Mouse (Mus musculus): ENCODE data around the gene Mcm3ap.

Gene Mcm3ap

DNA sequence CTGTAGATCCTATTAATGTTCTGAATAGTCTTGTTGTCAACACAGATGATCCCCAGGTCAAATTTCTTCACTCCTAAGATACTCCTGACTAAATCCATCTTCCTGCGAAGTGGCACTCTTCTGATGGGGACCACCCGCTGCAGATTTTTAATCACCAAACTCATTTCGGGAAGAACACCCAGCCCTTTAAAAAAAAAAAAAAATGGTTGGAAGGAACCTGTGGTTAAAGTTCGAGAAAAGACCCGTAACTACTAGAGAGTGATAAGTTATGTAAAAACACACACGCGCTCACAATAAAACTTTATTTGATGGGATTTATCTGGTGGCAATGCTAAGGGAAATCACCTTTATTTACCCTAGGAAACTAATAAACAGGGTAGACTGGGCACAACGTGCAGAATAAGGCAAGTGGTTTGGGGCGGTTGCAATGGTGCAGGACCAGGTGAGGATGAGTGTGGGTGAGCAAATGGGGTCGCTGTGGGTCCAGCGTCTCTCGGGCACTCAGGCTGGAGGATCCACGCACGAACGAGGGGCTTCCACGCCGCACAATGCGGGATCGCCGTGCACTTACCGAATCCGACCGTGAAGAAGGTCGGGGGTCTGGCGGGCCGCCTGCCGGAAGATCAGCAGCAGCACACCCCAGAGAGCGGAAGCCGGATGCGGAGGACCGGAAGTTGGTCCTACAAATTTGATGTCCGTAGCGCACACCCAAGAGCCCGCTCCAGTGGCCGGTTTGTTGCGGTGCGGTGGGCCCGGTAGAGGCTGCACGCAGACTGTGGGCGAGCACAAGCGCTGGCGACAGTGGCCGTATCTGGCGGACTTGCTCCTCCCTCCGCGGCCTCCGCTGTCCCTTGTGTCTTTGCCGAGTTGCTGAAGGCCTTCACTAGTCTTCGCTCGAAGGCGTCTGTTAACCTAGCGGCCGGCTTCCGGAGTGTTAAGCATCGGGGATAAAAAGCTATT is at the start of gene Mcm3ap, which contains the start of gene Ybey:
Gene Mcm3ap, plus strand, starts transcription at position 725 of the 960 bp plus-strand sequence.
Gene Ybey, minus strand, starts transcription at position 912 of the 960 bp plus-strand sequence.
- peak; percentile 81 to 91 for DNase-seq

DNA sequence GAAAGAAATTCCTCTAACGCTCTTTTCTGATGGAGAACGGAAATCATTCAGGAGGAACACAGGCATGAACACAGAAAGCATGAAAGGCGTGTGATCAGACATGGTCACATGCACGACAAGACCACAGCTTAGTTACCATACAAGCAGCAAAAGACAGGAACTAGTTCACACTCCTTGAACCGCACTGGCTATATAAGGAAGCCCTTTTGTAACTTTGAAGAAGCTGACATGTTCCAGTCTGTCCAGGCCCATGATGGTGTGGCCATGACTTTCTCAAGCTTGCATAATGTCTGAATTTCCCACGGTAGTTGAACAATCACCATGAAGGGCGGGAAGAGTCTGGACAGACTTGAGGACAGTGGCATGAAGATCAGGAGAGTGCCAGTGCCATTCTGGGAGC is 43.1 kb upstream of the Mcm3ap start:
- DNase-seq: no peak

- no peak for DNase-seq
Measured at GRCm38 (mm10) chr10:76433925-76434324, 34.8 kb upstream of the Mcm3ap start.

- DNase-seq: no peak
Measured at GRCm38 (mm10) chr10:76439107-76439890, 29.4 kb upstream of the Mcm3ap start.

DNA sequence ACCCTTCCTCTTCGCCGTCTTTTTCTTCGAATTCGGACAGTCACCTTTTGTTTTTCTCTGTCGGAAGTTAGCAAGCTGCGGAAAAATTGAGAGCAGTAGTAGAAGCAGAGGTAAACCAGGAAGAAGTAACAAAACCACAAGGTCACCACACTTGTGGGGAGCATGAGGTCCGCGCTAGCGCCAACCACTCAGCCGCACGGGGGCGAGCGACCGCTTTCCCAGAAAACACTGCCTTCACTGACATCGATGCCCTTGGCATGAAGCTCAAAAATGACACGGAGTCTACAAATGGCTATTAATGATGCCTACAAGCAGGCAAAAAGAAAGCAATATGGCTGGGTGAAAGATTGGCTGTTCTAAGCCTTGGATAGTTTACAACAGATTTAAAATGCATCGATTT is 28.4 kb upstream of the Mcm3ap start, which contains the start of gene AC141477.1:
Gene AC141477.1, minus strand, starts transcription at position 164 of the 400 bp plus-strand sequence.
- no peak for DNase-seq

- peak; percentile 96 to 99 for DNase-seq
Measured at GRCm38 (mm10) chr10:76442178-76443088, 26.3 kb upstream of the Mcm3ap start, which contains the start of gene Pcnt. TSS of gene Pcnt (minus strand) at chr10:76442786.

GRCm38 (mm10) chr10:76445996-76446681 is 22.6 kb upstream of the Mcm3ap start:
- DNase-seq: no peak

- no peak for DNase-seq
Measured at GRCm38 (mm10) chr10:76447406-76448229, 21.1 kb upstream of the Mcm3ap start.

GRCm38 (mm10) chr10:76448851-76449250 is 19.9 kb upstream of the Mcm3ap start, which contains the start of gene 2610028H24Rik:
TSS of gene 2610028H24Rik (plus strand) at chr10:76449081.
- no peak for DNase-seq

GRCm38 (mm10) chr10:76455289-76455688 is 13.4 kb upstream of the Mcm3ap start:
- peak; percentile 51 to 53 for DNase-seq

- DNase-seq: no peak
Measured at GRCm38 (mm10) chr10:76461255-76461654, 7.5 kb upstream of the Mcm3ap start.

DNA sequence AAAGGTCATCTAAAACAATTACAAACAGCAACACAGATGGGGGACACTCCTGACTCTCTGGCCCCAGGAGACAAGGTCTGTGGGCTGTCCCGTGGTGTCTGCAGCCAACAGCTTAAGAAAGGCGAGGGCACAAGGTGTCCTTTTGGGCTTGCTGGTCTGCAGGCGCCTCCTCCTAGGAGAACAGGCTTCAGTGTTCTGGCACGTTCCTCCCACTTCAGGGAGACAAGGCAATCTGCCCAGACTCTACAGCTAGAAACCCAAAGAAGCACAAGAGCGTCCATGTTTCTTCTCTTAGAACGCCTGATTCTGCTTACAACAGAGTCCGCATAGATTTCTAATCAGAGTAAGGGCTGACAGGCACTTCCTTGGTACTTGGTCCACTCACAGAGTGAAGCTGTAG is 6.4 kb upstream of the Mcm3ap start:
- DNase-seq: no peak

DNA sequence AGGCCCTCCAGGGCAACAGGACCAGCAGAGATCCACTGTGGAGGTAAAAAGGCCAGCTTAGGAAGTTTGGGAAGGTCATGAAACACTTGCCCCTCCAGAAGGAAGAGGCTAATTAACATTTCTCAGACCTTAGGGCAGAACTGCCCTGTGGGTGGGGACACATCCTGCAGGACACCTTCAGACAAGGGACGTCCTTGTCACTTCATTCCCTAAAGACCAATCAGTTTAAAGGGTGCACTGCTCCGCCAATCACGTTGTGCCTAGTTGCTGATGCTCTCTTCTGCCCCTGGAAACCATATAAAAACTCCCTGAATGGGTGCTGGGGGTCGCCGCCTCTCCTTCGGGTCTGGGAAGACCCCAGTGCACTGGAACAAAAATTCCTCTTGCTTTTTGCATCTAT is 6.0 kb upstream of the Mcm3ap start:
- no peak for DNase-seq

DNA sequence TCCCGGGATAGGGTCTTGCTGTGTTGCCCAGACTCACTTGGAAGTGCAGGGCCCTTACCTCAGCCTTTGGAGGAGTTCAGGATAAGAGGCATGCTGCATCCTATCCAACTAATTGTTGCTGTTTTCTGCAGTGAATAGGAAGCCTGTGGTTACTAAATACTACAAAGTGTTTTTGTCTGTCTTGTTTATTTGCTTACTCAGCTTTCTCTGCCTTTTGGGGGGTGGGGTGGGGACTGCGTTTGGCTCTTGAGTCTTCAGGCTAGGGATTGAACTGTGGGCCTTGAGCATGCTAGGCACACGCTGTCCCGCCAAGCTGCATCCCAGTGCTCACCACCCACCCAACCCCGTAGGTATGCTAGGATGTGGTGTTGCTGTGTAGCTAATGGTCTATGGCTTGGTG is 5.0 kb downstream of the Mcm3ap start:
- DNase-seq: no peak

- DNase-seq: no peak
Measured at GRCm38 (mm10) chr10:76480851-76481250, 12.1 kb downstream of the Mcm3ap start.

GRCm38 (mm10) chr10:76481480-76481879 is 12.8 kb downstream of the Mcm3ap start:
- no peak for DNase-seq

- no peak for DNase-seq
Measured at GRCm38 (mm10) chr10:76486302-76486701, 17.6 kb downstream of the Mcm3ap start.

DNA sequence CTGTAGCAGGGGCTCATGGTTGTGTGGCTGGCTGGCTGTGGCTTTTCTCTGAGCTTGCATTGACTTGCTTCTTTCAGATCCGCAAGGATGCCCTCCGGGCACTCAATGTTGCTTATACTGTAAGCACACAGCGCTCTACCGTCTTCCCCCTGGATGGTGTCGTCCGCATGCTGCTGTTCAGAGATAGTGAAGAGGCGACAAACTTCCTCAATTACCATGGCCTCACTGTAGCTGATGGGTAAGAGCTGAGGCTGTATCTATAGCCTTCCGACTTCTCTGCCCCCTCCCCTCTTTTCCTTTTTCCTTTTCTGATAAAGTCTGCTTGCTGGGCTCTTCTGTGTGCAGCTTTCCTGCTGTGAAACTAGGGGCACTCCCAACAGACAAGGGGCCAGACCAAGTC is 19.5 kb downstream of the Mcm3ap start:
- DNase-seq: no peak

DNA sequence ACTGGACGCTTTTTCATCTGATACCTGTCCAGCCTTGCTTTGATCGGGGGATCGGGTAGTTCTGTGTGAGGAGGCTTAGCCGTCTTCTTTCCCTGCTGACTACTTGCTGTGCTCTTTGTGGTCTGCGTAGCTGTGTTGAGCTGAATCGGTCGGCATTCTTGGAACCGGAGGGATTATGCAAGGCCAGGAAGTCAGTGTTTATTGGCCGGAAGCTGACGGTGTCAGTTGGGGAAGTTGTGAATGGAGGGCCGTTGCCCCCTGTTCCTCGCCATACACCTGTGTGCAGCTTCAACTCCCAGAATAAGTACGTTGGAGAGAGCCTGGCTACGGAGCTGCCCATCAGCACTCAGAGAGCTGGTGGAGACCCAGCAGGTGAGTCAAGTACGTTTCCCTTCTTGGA is 20.5 kb downstream of the Mcm3ap start:
- DNase-seq: no peak

GRCm38 (mm10) chr10:76493527-76493926 is 24.8 kb downstream of the Mcm3ap start:
- no peak for DNase-seq

DNA sequence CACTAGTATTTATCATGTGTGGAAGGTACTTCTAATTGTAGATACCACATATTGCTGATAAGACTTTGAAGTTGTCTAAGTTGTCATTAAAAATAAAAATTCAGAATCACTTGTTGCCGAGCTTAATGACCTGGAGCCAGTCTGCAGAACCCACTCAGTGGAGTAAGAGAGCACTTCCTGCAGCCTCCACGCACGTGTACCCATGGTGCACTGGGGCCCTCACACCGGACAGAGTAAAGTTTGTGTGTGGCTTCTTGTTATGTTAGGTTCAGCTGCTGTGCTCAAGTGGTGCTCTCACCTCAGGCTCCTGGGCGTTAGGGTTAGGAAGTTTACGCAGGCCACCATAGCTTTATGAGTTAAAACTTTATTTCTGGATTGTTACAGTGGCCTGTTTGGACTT is 26.8 kb downstream of the Mcm3ap start:
- DNase-seq: no peak
